8 mouse cellular contexts compared by ENCODE assay signal in the genomic region with DNA sequence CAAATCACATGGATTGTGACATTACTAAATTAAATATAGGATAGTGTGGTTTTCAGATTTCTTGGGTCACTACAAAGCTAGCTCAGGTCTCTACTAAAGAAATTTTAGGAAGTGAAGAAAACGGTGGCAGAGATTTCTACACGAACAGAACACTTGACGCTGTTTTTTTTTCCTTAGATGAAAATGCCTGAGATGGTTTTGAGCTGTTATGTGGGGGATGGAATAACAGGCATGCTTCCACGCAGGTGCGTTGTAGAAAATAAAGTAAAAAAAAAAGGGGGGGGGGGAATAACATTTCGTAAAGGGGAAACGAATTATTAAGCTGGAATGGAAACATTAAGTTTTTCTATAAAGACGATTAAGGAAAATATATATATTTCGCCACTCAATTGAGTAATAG. TPM values are rescaled to one million over a fixed set of nuclear protein-coding genes. Genes with fewer than 3 reads are reported as not detected.
DNase-seq lines count a peak whose midpoint lies in the region; ATAC-seq and TF ChIP-seq lines count a peak whose summit lies in the region.

No protein-coding gene starts in this region.

- peak overlapping the region; percentile 96 for H3K4me2 ChIP-seq in lung, postnatal 0 days (replicated peaks; ENCODE audit: low read depth, low read length)
- peak overlapping the region; percentile 90 for H3K4me2 ChIP-seq in forebrain, embryonic 12.5 days
- H3K4me2 ChIP-seq in limb, embryonic 14.5 days (replicated peaks; ENCODE audit: low read depth, low read length, severe bottlenecking), result peak overlapping the region; percentile 74
- H3K4me2 ChIP-seq in stomach, embryonic 14.5 days (replicated peaks; ENCODE audit: low read depth, low read length), result peak overlapping the region; percentile 49

- peak overlapping the region; percentile 84 for H3K4me3 ChIP-seq in lung, postnatal 0 days (ENCODE audit: low read depth, low read length)
- peak overlapping the region; percentile 94 for H3K4me3 ChIP-seq in forebrain, embryonic 12.5 days (replicated peaks)
- peak overlapping the region; percentile 92 for H3K4me3 ChIP-seq in limb, embryonic 14.5 days (replicated peaks; ENCODE audit: low read length)
- peak overlapping the region; percentile 90 for H3K4me3 ChIP-seq in stomach, embryonic 14.5 days (ENCODE audit: low read depth, low read length)

- no peak for TF ChIP-seq EP300 in lung, postnatal 0 days (IDR thresholded peaks at IDR 0.05)

- TF ChIP-seq CTCF in lung, postnatal 0 days (IDR thresholded peaks at IDR 0.05), result no peak

- peak overlapping the region; percentile 80; the same call in 1 of the 2 replicates for H3K9ac ChIP-seq in lung, postnatal 0 days (replicated peaks; ENCODE audit: low read depth)
- H3K9ac ChIP-seq in forebrain, embryonic 12.5 days, result peak overlapping the region; percentile 87
- peak overlapping the region; percentile 88 for H3K9ac ChIP-seq in limb, embryonic 14.5 days (ENCODE audit: low read depth, low read length, severe bottlenecking)
- peak overlapping the region; percentile 50; the same call in 1 of the 2 replicates for H3K9ac ChIP-seq in stomach, embryonic 14.5 days (replicated peaks; ENCODE audit: low read depth, low read length)

- intact Hi-C loops in left cerebral cortex, postnatal 4 days (cut with DNase I), result no loop called here

- no peaks in the 10 kb centered on the region for H3K36me3 ChIP-seq in lung, postnatal 0 days (ENCODE audit: insufficient read depth, low read length)
- H3K36me3 ChIP-seq in forebrain, embryonic 12.5 days (replicated peaks), result no peaks in the 10 kb centered on the region
- no peaks in the 10 kb centered on the region for H3K36me3 ChIP-seq in limb, embryonic 14.5 days (ENCODE audit: control insufficient read depth, insufficient read depth, low read length)
- H3K36me3 ChIP-seq in stomach, embryonic 14.5 days (ENCODE audit: control insufficient read depth, insufficient read depth, low read length), result peaks cover 3% of the 10 kb centered on the region; the same call in 1 of the 2 replicates

- ATAC-seq in lung, postnatal 0 days, result no peak
- ATAC-seq in forebrain, embryonic 12.5 days (ENCODE audit: low FRiP score), result no peak
- ATAC-seq in limb, embryonic 14.5 days (ENCODE audit: low FRiP score, low read depth), result no peak
- no peak for ATAC-seq in stomach, embryonic 14.5 days (ENCODE audit: insufficient number of reproducible peaks, insufficient read depth, low FRiP score, low read depth)

- peak overlapping the region; percentile 88 for H3K27ac ChIP-seq in lung, postnatal 0 days (ENCODE audit: low read length)
- H3K27ac ChIP-seq in forebrain, embryonic 12.5 days, result no peak overlapping the region
- H3K27ac ChIP-seq in limb, embryonic 14.5 days (replicated peaks; ENCODE audit: low read depth, low read length), result no peak overlapping the region
- no peak overlapping the region for H3K27ac ChIP-seq in stomach, embryonic 14.5 days (ENCODE audit: low read length)

- WGBS in lung, postnatal 0 days, result 12% methylated on average over 9 of the region's 9 CpGs
- WGBS in forebrain, embryonic 12.5 days, result 36% methylated on average over 9 of the region's 9 CpGs
- WGBS in limb, embryonic 14.5 days, result 21% methylated on average over 9 of the region's 9 CpGs
- WGBS in stomach, embryonic 14.5 days, result 18% methylated on average over 9 of the region's 9 CpGs

- no peak for TF ChIP-seq POLR2A in limb, embryonic 14.5 days (IDR thresholded peaks at IDR 0.05; ENCODE audit: borderline replicate concordance, extremely low read depth, insufficient read depth, insufficient read length)

- no peaks in the 10 kb centered on the region for H3K9me3 ChIP-seq in lung, postnatal 0 days (ENCODE audit: low read length)
- H3K9me3 ChIP-seq in forebrain, embryonic 12.5 days, result no peaks in the 10 kb centered on the region
- no peaks in the 10 kb centered on the region for H3K9me3 ChIP-seq in limb, embryonic 14.5 days (ENCODE audit: control insufficient read depth, low read length)
- H3K9me3 ChIP-seq in stomach, embryonic 14.5 days (ENCODE audit: control insufficient read depth, low read depth, low read length), result no peaks in the 10 kb centered on the region

- H3K4me1 ChIP-seq in lung, postnatal 0 days (ENCODE audit: insufficient read depth, low read depth, low read length), result peaks cover 3% of the 10 kb centered on the region; the same call in 1 of the 2 replicates
- H3K4me1 ChIP-seq in forebrain, embryonic 12.5 days, result peaks cover 13% of the 10 kb centered on the region
- H3K4me1 ChIP-seq in limb, embryonic 14.5 days (ENCODE audit: control insufficient read depth, insufficient read depth, low read length), result peaks cover 6% of the 10 kb centered on the region; the same call in 1 of the 2 replicates
- peaks cover 11% of the 10 kb centered on the region for H3K4me1 ChIP-seq in stomach, embryonic 14.5 days (ENCODE audit: control insufficient read depth, insufficient read depth, low read length)

- peak; percentile 38 for DNase-seq in lung, postnatal 0 days (ENCODE audit: low spot score)
- DNase-seq in lung, adult 18-20 months, result no peak
- DNase-seq in limb, embryonic 14.5 days (ENCODE audit: low spot score), result no peak
- DNase-seq in layer of hippocampus, adult 9-10 months (ENCODE audit: low spot score), result no peak
- DNase-seq in left cerebral cortex, postnatal 4 days, result no peak
- DNase-seq in layer of hippocampus, postnatal 14 days (ENCODE audit: low spot score in 2 of 2), result no peak

- H3K27me3 ChIP-seq in lung, postnatal 0 days (replicated peaks; ENCODE audit: insufficient read depth, low read length), result no peaks in the 10 kb centered on the region
- no peaks in the 10 kb centered on the region for H3K27me3 ChIP-seq in forebrain, embryonic 12.5 days
- H3K27me3 ChIP-seq in limb, embryonic 14.5 days (ENCODE audit: control insufficient read depth, insufficient read depth, low read length), result no peaks in the 10 kb centered on the region
- H3K27me3 ChIP-seq in stomach, embryonic 14.5 days (ENCODE audit: control insufficient read depth, insufficient read depth, low read length), result no peaks in the 10 kb centered on the region

RNA-seq across cellular contexts. Expression of a gene that starts 0.5 kb away (rescaled TPM):
- 63.5 and 70.1 TPM in 2 replicates for polyA plus RNA-seq in lung, postnatal 0 days (2015; fragmentation: Nextera tagmentation; extraction: Ambion mirVana)
- 122 and 125 TPM in 2 replicates for polyA plus RNA-seq in forebrain, embryonic 12.5 days (2016; fragmentation: Nextera tagmentation; extraction: Ambion mirVana)
- polyA plus RNA-seq in limb, embryonic 14.5 days (2012; rRNA removed), result 43.3 and 47.2 TPM in 2 replicates
- 113 and 128 TPM in 2 replicates for polyA plus RNA-seq in limb, embryonic 14.5 days (2014; fragmentation: Nextera tagmentation; extraction: Ambion mirVana)
- 132 and 137 TPM in 2 replicates for polyA plus RNA-seq in stomach, embryonic 14.5 days (2014; fragmentation: Nextera tagmentation; extraction: Ambion mirVana)
- total RNA-seq in left cerebral cortex, postnatal 4 days (2021), result 100 to 1,000 TPM; 120 to 139 TPM
- total RNA-seq in layer of hippocampus, postnatal 14 days (2021), result 100 to 1,000 TPM; 111 to 121 TPM

RNA-seq across cellular contexts. Expression of a gene that starts 0.7 kb away (rescaled TPM):
- 12.9 and 13.3 TPM in 2 replicates for polyA plus RNA-seq in lung, postnatal 0 days (2015; fragmentation: Nextera tagmentation; extraction: Ambion mirVana)
- 26.5 and 27.4 TPM in 2 replicates for polyA plus RNA-seq in forebrain, embryonic 12.5 days (2016; fragmentation: Nextera tagmentation; extraction: Ambion mirVana)
- polyA plus RNA-seq in limb, embryonic 14.5 days (2012; rRNA removed), result 35.7 and 42.7 TPM in 2 replicates
- polyA plus RNA-seq in limb, embryonic 14.5 days (2014; fragmentation: Nextera tagmentation; extraction: Ambion mirVana), result 19.6 and 20.3 TPM in 2 replicates
- 17.8 and 18.8 TPM in 2 replicates for polyA plus RNA-seq in stomach, embryonic 14.5 days (2014; fragmentation: Nextera tagmentation; extraction: Ambion mirVana)
- total RNA-seq in left cerebral cortex, postnatal 4 days (2021), result 10 to 100 TPM; 72.4 to 78.3 TPM
- total RNA-seq in layer of hippocampus, postnatal 14 days (2021), result 10 to 100 TPM; 54.4 to 58.6 TPM

RNA-seq across cellular contexts. Expression of a gene that starts 37.1 kb away (rescaled TPM):
- polyA plus RNA-seq in lung, postnatal 0 days (2015; fragmentation: Nextera tagmentation; extraction: Ambion mirVana), result 15.7 and 17.3 TPM in 2 replicates
- 46.5 and 49.4 TPM in 2 replicates for polyA plus RNA-seq in forebrain, embryonic 12.5 days (2016; fragmentation: Nextera tagmentation; extraction: Ambion mirVana)
- polyA plus RNA-seq in limb, embryonic 14.5 days (2012; rRNA removed), result 56.3 and 68.0 TPM in 2 replicates
- 24.9 and 30.4 TPM in 2 replicates for polyA plus RNA-seq in limb, embryonic 14.5 days (2014; fragmentation: Nextera tagmentation; extraction: Ambion mirVana)
- polyA plus RNA-seq in stomach, embryonic 14.5 days (2014; fragmentation: Nextera tagmentation; extraction: Ambion mirVana), result 31.1 and 34.1 TPM in 2 replicates
- 10 to 100 TPM; 46.9 to 47.9 TPM for total RNA-seq in left cerebral cortex, postnatal 4 days (2021)
- total RNA-seq in layer of hippocampus, postnatal 14 days (2021), result 10 to 100 TPM; 36.0 to 42.8 TPM
